Mouse (Mus musculus): ENCODE data around the gene Lrrn2. TPM values are rescaled to one million over a fixed set of nuclear protein-coding genes. Genes with fewer than 3 reads are reported as not detected.

The Lrrn2 gene
- 1.2 TPM for polyA plus RNA-seq (2015; fragmentation: Illumina TruSeq; extraction: RNeasy Lipid Tissue Mini Kit (QIAGEN cat#74804); ENCODE audit: insufficient read depth, low read depth, low replicate concordance)

DNA sequence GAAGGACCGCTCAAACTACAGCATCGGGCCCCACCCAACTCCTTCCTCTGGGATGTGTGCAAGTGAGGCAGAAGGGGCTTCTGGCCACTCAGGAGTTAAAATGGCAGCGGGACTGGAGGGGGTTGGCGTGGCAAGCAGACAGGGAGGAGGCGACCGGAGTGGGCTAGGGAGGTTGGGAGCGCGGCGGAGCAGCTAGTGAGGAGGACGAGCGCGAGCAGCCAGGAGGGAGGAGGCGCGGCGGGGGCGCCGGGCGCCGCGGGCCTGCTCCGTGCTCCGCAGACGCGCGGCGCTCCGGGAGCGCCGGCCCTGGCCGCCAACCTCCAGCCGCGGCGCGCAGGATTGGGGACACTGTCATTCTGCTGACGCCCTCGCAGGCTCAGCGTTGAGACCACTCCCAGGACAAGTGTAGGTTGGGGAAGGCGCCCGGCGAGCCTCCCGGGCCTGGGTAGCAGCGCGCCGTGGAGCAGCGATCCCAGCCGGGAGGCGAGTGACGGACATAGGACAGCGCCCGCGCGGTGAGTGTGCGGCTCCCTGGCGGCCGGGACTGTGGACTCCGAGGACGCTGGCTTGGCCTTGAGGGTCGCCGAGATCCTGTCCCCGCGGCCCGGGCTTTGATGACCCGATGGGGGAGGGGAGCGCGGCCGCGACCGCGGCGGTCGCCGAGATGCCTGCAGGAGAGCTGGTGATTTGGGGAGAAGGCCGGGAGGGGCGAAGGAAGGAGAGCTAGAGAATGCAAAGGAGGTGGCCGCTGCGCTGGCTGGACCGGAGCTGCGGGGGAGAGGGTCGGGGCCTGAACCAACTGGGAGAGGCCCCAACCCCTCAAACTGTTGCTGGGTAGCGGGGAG lies at the start of gene Lrrn2:
TSS of gene Lrrn2 (plus strand) at position 113 of the 845 bp plus-strand sequence.

Other genes with a start within 250 kb of the Lrrn2 start
- gene Nfasc, start 138.5 kb upstream of the Lrrn2 start, polyA plus RNA-seq (2015; fragmentation: Illumina TruSeq; extraction: RNeasy Lipid Tissue Mini Kit (QIAGEN cat#74804); ENCODE audit: insufficient read depth, low read depth, low replicate concordance): 1.5 TPM
- gene Mdm4, start 150.3 kb downstream of the Lrrn2 start, polyA plus RNA-seq (2015; fragmentation: Illumina TruSeq; extraction: RNeasy Lipid Tissue Mini Kit (QIAGEN cat#74804); ENCODE audit: insufficient read depth, low read depth, low replicate concordance): 21.6 TPM
- gene Pik3c2b, start 165.4 kb downstream of the Lrrn2 start, polyA plus RNA-seq (2015; fragmentation: Illumina TruSeq; extraction: RNeasy Lipid Tissue Mini Kit (QIAGEN cat#74804); ENCODE audit: insufficient read depth, low read depth, low replicate concordance): 1.6 TPM